Mouse (Mus musculus) cerebellum, adult 9-10 months (tissue): ENCODE results near the gene Bcor.

Experiments
- DNase-seq: peaks from one replicate; pipeline ENCODE4 v3.0.0; 2022

Bcor gene

DNA sequence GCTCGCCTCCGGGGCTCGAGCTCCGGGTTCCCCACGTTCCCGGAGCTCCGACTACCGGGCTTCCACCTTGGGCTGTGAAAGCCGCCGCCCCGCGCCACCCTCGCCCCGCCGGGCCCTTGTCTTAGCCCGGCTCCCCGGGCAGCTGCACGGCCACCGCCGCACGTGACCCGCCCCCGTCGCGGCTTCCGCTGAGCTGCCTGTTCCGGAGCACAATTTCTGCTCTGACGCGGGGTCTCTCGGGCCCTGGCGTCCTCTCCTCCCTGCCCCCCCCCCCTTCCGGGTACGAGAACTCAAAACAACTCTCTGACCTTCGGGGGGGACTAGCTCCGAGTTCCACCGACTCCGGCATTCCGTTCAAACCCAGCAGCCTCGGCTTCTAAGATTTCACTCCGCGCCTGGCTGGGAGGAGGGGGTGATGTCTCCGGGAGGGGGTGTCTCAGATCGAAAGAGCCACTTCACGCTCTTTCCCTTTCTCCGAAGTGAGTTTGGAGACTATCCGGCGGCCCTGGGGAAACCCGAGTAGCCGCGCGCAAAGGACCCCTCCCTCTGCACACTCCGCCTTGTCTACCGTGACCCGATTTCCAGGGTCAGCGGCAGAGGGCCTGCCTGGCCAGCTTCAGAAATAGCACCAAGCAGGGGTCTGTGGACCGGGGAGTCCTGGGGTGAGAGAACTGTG is at the start of gene Bcor:
Bcor (minus strand) TSS at position 375 of the 676 bp plus-strand sequence.
- DNase-seq = no peak

DNA sequence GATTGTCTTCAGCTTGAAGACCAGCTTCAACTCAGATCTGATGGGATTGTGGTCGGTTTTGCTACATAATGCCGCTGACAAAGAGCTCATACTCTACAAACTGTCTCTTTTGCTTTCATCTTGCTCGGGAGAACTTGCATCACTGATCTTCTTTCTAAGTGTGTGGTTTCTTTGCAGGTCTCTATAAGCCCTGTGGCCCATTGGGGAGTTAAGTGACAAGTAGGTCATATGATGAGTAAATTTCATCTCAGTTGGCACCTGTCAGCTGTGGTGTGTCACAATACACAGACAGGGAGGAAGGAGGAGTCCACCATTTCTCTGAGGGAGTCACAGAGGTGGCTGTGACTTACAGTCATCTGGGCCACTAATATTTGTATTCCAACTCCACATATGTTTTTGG is 42.8 kb upstream of the Bcor start:
- DNase-seq = no peak

DNA sequence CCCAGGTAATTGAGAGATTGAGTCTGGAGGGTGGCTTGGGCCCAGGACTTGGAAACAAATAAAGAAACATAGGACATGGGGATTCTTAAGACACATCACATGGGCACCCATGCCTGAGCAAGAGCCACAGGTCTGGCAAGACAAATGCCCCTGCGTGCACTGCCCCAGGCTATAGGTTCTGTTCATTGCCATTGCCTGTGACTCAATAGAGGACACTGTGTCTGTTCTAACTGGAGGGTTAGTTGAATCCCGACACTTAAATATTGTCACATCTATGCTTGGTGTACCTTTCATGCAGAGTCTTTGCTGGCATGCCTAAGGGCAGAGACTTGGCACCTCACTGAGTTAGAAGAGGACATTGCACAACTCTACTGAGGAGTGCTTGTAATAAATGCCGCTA is 41.0 kb upstream of the Bcor start:
- no peak for DNase-seq

DNA sequence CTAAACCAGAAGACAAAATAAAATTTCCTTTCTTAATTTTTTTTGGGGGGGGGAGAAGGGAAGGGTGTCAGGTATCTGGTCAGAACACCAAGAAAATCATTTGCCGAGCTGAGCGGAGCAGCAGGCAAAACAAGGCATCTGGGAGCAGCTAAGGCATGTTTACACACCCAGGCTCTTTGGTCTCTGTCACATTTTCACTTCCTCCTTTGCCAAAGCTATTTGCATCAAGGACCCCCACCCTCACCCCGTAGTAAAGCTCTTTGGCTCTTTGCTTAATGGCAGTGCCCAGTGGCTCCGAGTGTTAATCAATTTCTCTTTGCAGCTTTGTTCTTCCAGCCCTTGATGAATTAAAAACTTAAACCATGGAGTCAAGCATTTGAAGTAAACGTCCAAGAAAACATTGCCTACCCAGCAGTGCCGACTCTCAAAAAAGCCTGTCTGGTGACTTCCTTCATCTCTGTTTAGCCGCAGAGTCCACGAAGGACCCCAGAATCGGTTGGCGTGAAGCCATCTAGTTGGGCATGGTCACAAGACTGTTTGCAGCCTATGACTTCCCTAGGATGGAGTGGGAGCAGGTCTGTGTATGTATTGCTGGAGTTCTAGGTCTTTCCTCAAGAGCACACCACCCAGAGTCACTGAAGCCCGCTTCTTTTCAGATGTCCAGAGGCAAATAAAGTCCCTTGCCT is 35.2 kb upstream of the Bcor start:
- DNase-seq = no peak

DNA sequence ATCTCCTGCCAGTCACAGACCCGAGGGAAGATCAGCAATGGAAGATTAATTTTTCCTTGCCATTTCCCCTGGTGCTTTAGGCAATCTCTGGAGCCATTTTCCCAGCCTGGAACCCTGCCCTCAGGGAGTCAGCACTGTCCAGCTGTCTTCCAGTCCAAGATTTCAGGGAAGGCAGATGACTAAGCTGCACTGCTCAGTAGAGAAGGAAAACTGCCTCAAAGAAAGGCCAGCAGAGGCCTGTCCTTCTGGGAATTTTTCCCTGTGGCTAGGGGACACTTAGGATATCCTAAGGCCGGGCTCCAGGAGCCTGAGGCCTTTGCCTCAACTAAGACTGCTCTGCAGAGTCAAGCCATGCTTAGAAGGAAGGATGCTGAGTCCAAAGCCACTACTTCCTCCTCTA is 32.2 kb upstream of the Bcor start:
- DNase-seq = no peak

DNA sequence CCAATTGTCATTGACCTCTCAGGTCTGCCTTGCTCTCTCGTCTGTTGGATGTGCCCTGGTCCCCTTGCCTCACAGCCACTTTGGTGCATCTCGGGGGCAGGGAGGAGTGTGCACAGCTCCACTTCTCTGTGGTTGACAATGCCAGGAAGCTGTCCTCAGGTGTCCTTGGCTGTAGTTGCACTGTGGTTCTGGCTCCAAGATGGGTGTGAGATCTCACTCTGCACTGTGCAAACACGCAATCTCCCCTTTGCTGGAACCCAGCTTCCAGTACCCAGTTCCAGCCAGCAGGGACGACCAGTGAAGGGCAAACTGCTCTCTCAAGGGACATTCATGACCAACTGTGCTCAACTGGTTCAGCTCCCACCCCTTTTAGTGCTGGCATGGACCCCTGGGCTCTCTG is 29.4 kb upstream of the Bcor start:
- DNase-seq = no peak

DNA sequence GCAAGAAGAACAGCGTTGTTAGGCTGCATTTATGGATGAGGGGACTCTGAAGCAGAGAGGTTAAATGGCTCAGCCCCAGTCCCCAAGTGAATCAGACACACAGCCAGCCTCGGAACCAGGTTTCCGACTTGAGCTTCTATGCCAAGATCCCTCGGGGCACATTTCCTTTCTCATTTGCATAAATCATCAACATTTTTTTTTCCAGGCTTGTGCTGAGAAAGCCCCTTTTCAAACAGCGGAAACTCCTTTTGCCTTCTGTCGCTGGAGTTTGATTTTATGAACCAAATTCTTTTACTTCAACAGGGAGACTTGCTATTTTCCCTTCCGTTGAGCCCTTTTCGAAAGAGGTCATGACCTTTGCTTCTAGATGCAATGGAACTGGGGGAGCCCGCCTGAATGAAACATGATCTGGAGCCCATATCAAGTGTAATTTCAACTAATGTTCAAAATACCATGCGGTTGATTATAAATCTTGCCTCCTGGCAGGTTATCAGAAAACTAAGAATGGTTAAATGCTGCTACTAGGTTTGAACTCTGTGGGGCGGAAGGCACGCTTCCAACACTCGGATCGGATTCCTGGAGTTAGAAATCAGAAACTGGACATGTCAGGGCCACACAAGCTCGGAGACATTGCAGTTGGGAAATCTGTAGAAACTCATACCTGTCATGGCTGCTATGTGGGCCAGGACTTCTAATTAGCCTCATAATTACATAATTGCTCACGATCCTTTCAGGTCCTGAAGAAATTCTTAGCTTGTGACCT is 15.2 kb upstream of the Bcor start:
- no peak for DNase-seq

DNA sequence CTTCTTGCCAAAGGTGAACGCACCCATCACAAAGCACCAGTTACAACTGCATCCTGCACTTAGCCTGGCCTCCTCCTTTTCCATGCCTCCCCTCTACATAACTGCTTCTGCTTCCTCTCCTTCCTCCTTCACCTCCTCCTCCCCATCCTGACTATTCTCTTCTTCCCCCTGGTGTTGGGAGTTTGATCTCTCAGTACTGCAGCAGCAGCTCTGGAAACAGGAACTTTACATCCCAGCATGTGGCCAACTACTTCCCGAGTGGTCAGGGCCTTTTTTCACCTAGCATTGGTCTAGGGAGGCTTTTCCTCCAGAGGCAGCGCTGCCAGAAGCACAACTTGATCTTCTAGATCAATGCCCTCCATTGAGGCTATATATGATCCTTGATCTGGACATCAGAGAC is 10.0 kb upstream of the Bcor start:
- DNase-seq = no peak

DNA sequence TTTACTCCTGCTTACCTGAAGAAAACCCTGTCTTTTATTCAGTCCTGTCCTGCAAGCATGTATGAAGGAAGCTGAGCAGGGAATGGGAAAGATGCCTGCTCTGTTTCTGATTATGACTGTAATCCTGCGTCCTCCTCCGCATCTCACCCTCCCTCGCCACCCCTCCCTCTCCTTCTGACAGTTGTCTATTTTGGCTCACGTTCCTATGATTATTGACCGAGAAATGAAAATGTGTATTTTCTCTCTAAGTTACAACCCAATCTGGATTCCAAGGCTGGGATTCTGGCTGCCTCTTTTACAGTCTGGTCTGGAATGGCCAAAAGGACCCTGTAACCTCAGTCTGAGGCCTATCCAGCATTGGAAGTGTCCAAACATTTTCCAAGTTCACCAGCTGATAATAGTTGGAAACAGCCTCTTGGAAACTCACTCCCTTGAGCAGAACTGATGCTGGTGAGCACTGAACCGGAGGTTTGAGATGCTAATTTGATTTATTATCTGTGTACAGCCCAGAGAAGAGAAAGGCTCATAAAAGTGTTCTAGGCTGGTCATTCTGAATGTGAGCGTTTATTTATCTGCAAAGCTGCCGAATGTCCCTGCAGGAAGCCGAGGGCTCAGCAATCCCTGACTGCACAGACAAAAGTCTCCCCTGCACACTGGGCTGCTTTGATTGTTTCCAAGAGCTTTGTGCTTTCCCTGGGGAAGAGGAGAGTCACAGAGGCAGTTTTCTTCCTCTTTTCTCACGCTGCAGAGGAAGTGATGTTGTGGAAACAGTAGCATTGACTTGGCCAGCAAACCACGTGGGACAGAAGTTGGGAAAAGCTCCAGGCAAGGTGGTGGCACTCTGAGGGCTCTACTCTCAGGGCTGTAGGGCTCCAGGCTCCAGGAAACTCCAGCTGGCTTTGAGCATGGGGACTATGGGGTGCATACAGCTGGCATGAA is 4.7 kb upstream of the Bcor start:
- no peak for DNase-seq

DNA sequence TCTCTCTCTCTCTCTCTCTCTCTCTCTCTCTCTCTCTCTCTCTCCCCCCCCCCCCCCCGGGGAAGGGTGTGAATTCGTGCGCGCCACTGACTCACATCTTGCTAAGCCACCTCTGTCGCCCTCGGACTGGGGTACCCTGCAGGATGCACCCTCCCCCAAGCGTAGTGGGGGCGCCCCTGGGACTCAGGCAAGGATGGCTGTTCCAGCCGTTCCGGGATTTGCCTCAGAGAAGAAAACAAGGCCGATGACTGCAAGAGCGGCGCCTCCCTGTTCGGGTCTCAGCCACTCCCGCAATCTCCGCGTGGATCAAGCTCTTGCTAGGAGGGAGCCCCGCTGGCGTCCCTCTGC is 647 bp downstream of the Bcor start:
- DNase-seq = no peak

DNA sequence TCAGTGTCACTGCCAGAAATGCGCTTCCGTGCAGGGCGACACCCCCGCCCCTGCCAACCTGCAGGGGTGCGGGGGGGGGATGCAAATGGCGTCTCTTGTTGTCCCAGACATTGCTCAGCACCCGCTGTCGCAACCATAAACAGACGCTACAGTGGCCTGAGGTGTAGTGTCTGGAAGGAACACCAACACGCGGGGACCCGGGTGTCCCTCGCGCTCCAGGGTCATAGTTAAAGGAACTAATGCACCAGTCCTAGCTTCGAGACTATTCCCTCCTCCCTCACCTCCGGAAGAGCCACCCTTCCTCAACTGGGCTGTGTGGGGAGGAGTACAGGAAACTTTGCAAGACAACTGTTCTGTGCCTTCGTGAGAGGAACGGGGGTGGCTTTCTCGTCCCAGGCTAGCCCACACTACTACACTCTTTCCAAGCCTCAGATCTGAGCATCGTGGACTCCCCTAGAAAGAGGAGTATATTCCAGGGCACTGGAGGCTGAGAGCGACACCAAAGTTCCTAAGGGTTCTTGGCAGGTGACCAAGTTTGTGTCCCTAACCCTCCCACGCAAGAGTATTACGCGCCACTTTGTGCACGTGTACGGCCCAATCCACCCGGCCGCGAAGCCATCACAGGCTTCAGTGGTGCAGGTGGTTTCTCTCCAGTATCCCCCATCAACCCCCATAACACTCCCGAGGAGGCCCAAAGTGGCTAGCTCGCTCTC is 1.2 kb downstream of the Bcor start:
- no peak for DNase-seq

DNA sequence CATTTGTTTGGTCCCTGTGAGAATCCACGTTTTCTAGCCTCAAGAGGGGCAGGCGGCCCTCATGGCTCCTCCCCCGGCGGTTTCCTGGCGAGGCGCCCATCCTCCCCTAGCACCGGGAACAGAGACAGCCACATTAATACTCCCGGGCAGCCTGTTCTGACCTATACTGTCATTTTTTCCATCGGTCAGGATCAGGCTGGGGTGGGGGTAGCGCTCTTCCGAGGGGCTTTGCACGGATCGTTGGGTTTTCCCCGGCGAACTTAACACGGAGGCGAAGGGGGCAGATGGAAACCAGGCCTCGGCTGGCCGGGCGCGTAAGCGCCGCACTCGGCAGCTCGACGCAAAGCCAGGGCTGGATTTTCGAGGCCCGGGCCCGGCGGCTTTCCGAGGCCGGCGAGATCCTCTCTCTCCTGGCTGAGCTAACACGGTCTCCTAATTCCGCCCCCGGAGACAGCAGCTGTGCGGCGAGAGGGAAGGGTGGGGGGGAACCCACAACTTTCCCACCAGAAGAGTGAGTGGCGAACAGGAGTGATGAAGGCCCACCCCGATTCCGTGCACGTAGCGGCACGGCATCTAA is 1.8 kb downstream of the Bcor start:
- DNase-seq = no peak

DNA sequence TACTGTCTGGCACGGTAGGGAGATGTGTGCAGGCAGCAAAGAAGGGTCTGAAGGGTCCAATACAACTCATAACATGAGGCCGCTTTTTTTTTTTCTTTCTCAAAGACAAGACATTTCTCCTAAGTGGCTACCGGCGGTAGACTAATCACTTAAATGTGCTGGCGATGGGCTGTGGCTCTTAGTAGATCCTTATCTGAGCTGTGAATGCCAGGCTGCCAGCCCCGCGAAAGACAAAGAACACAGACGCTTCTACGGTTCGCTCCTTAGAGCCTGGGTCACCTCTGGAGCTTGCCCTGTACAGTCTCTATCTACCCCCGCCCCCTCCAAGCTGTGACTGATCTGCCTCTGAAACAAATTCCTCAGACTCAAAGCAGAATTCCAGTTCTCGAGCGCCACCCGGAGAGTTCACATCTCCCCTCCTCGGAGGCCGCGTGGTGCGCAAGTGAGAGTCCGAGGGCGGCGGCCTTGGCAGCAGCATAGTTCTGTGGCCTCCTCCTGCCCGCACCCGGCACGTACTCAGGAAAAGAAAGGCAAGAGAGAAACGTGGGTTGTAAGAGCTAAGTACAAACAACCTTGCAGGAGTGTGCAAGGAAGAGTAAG is 2.7 kb downstream of the Bcor start:
- no peak for DNase-seq

DNA sequence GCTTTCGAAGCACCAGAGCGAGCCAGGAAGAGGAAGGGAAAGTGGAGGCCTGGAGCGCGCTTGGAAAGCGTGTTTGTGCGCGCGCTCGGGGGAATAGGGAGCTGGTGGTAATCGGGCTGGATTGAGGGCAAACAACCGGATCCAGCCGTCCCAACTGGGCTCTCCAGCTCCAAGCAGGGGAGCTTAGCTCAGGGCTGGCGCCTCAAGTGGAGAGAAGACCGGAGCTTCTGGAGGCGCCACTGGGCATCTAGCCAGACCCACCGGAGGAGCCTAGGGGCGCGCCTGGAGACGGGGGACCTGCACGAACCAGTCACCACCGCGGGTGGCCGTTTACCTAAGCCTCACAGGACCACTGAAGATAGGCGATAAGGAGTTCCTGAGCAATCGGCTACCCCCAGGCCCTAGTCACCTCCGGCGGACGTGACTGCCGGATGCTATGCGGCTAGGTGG is 4.3 kb downstream of the Bcor start:
- no peak for DNase-seq

DNA sequence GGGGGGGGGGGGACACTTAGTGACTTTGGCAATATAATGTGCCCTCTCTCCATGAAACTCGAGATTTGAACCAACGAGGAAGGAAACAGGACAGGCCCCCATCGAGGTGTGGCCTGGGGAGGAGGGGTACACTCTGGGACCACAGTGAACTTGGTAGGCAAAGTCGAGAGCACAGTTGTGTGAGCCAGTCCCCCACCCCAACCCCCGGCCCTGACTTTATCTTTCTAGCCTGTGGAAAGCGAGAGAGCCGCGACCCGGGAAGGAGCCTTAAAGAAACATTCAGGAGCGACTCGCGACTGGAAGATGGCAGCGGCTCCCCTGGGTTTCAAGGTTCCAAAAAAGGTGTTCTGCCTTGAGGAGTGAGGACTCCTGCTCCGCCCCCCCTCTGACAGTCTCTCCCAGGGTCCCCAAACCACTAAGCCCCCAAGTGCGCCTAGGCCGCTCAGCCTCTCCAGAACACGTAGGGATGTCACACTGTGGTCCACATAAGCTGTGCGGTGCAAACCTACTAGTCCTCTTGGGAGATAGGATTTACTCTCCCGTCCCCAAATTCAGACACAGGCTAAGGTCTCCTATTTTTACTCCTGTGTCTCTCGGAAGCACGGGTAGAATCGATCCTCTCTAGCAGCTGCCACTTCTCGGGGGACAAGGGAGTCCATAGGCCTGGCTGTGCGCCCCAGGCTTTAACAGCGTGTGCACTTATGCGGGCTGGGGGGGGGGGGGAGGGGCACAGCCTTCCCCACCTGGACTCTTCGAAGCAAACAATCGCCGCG is 4.9 kb downstream of the Bcor start:
- DNase-seq = no peak

DNA sequence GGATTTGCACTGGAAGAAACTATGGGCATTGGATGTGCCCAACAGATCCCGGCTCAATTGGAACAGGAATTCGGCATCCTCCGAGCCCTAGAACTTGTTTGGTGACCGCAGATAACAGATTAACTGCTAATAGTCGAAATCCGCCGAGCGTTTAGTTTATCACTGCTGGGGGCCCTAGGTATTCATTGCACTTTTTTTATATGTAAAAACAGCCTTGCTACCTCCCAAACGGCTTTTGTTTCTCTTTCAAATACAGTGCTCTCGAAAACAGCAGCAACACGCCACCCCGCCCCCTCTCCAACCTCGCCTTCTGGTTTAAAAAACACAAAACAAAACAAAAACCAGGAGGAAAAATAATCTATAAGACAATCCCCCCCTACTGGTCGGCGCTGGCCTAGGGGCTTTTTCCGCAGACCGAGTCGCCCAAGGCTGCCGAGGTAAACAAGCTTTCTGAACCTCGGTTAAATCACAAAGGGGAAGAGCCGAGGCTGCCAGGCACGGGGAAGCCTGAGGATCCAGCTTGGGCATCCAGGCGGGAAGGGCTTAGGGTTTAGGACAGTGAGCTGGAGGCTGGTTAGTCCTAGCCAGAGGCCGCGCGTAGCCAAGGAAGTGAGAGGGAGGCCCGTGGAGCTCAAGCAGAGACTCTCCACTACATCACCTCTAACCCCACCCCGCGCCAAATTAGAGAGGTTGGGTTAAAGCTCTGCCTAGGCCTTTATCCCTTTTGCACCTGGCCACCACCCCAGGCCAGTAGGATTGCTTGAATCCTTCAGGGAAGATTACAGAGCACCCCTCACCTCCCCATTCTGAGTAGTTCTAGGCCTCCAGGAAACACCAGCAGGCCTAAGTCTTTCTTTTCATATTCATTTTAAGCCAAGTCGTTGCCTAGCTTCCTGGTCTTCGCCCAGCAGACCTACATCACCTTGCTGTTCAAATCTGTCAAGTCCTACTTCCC is 6.7 kb downstream of the Bcor start:
- no peak for DNase-seq

DNA sequence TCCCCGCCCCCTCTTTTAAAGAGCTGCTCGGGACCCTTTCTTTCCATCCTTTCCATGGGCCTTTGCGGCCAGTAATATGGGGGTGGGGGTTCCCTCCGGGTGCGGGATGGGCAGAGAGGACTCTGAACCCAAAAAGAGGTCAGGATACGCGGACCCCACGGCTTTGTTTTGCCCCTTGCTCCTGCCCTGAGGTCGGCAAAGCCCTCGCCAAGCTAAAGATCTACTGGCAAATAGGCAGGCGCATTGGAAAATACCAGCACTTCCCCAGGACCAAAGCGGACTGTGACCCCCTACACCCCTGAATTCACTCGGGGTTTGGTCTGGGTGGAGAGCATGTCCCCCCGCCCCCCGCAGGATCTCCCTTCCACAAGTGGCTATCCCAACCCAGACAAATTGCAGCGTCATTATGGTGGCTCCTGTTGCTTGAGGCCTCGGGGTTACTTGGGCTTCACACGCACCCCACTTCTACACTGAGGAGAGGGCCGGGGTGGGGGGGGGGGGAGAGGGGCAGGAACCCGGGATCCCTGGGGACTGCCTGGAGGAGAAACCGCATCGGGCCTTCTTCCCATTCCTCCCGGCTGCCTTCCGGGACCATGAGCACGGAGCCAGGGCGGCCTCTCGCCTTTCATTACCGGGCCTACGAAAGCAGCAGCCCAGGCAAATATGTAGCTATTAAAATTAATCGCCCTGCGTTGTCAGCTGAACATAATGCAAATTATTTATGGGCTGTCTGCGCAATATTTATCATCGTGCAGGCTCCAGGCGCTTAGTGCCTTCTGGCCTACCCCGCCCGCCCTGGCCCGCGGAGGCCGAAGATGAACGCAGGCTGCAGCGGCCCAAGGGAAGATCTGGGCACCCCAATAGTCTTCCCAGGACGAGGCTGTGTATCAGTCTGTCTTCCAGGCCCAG is 7.9 kb downstream of the Bcor start:
- no peak for DNase-seq

DNA sequence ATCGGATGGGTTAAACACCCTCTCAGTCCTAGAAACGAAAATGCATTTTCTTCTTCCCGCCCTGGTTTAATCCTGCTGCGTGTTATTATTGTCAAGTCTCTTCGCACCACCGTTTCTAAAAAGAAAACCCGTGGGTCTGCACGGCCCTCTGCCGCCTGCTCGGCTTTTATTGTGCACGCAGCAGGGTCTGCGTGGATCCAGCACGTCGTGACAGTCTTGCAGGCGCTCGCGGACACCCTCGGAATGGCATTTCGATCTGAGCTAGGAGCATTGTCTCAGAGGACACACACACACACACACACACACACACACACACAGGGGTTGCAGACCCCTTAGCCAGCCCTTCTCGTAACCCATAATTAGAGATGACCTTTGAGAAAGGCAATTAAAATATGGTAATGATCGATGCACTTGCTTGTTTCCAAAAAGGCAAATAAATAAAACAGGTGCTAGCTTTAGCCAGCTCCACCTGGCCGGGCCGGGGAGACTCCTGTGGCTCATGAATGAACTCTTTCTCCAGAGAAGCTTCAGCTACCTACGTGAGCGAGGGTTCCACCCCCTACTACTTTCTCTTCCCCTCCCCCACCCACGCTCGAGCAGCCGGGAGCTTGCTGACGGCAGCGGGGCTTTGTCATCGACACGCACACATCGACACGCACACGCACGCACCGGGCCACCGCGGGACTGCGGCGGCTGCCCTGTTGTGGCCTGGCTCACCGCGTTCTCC is 8.7 kb downstream of the Bcor start:
- DNase-seq = no peak
